Mouse (Mus musculus) layer of hippocampus, postnatal 10 days (tissue): ENCODE data around the gene Setd7. TPM values are rescaled to one million over a fixed set of nuclear protein-coding genes. Genes with fewer than 3 reads are reported as not detected.

ENCODE experiments used
- DNase-seq, 2 experiments: peaks; one replicate each; pipeline ENCODE4 v3.0.0; 2021; ENCODE audit warnings: low spot score in 2 of 2
- total RNA-seq, 2 experiments: library from RNA; stranded (reverse); gene quantifications; 2 replicates each; pipeline ENCODE4 v1.2.3; 2021

Gene Setd7
- total RNA-seq, 2 experiments from 2014 or later, result 56.2 to 62.3 TPM

GRCm38 (mm10) chr3:51559594-51560450 is 857 bp downstream of the Setd7 start:
- peak; percentile 74 to 77 for DNase-seq

GRCm38 (mm10) chr3:51555583-51555982 is 5.1 kb downstream of the Setd7 start:
- no peak for DNase-seq

GRCm38 (mm10) chr3:51554836-51555235 is 5.8 kb downstream of the Setd7 start:
- DNase-seq, result no peak

- DNase-seq, result no peak
Observed at GRCm38 (mm10) chr3:51554067-51554466, 6.6 kb downstream of the Setd7 start.

GRCm38 (mm10) chr3:51553497-51553875 is 7.2 kb downstream of the Setd7 start:
- peak; percentile 56 to 74 for DNase-seq

- no peak for DNase-seq
Observed at GRCm38 (mm10) chr3:51552841-51553496, 7.7 kb downstream of the Setd7 start.

GRCm38 (mm10) chr3:51552197-51552596 is 8.5 kb downstream of the Setd7 start:
- DNase-seq, result no peak

- DNase-seq, result no peak
Observed at GRCm38 (mm10) chr3:51548987-51549579, 11.6 kb downstream of the Setd7 start.

GRCm38 (mm10) chr3:51547577-51547976 is 13.1 kb downstream of the Setd7 start:
- DNase-seq, result no peak

- DNase-seq, result no peak
Observed at GRCm38 (mm10) chr3:51544442-51545128, 16.1 kb downstream of the Setd7 start.

GRCm38 (mm10) chr3:51540659-51541058 is 20.0 kb downstream of the Setd7 start:
- DNase-seq, result no peak

- peak; percentile 75 to 78 for DNase-seq
Observed at GRCm38 (mm10) chr3:51539567-51540408, 20.9 kb downstream of the Setd7 start.

- DNase-seq, result no peak
Observed at GRCm38 (mm10) chr3:51534013-51534412, 26.7 kb downstream of the Setd7 start.

- no peak for DNase-seq
Observed at GRCm38 (mm10) chr3:51533573-51533972, 27.1 kb downstream of the Setd7 start.

- no peak for DNase-seq
Observed at GRCm38 (mm10) chr3:51532282-51532620, 28.4 kb downstream of the Setd7 start.

- DNase-seq, result peak; percentile 61 to 67
Observed at GRCm38 (mm10) chr3:51531473-51532281, 29.0 kb downstream of the Setd7 start.

GRCm38 (mm10) chr3:51526891-51527290 is 33.8 kb downstream of the Setd7 start:
- DNase-seq, result no peak

- DNase-seq, result no peak
Observed at GRCm38 (mm10) chr3:51525186-51525785, 35.4 kb downstream of the Setd7 start.

GRCm38 (mm10) chr3:51521262-51521661 is 39.4 kb downstream of the Setd7 start:
- no peak for DNase-seq

- DNase-seq, result no peak
Observed at GRCm38 (mm10) chr3:51518763-51519121, 41.9 kb downstream of the Setd7 start.
